Comparison of ENCODE assay signal across 9 mouse cellular contexts in the genomic region with DNA sequence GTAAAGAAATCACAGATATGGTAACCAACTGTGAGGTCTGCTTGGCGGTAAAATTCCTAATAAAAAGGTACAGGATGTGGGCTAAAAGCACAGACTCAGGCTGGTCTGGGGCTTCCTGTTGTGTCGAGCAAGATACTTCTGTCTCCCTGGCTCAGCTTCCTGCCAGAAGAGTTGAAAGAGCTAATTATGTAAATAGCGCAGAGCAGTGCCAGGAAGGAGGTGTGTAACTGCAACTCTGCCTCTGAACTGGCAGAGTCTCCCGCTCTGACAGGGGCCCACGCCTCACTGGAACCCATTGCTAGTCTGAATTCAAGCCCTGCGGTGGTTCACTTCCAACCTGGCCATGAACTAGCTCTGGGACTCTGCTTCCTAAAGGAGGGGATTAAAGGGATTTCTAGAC.
DNase-seq lines count a peak whose midpoint lies in the region; ATAC-seq and TF ChIP-seq lines count a peak whose summit lies in the region.
"Had no signal": no experiment of that assay in that cellular context is flagged by ENCODE, and none has a peak within 500 bp of the region (broad histone marks: within the 10 kb centered on the region; RNA-seq: fewer than 3 reads in every experiment).

No protein-coding gene starts in this region.

- no peak for DNase-seq in heart, postnatal 4 days
- peak; percentile 79 for DNase-seq in brain, adult 2 months (ENCODE audit: low read depth, low spot score)
- DNase-seq in thymus, adult 2 months = peak; percentile 35
- DNase-seq in spleen, postnatal 4 days (ENCODE audit: low spot score in 2 of 2) = no peak
- DNase-seq in adipocyte (ENCODE audit: low spot score) = no peak

- peaks cover 21% of the 10 kb centered on the region for H3K4me1 ChIP-seq in heart, embryonic 16.5 days (ENCODE audit: control insufficient read depth, insufficient read depth, low read length)
- H3K4me1 ChIP-seq in hindbrain, embryonic 15.5 days (replicated peaks) = peaks cover 47% of the 10 kb centered on the region
- peaks cover 15% of the 10 kb centered on the region for H3K4me1 ChIP-seq in lung, embryonic 16.5 days (replicated peaks; ENCODE audit: control insufficient read depth, insufficient read depth, low read length)
- peaks cover 11% of the 10 kb centered on the region for H3K4me1 ChIP-seq in thymus, adult 2 months (replicated peaks; ENCODE audit: control insufficient read depth, insufficient read depth, low read length)

- ATAC-seq in heart, embryonic 16.5 days (replicated peaks; ENCODE audit: extremely low read depth, insufficient read depth, low FRiP score) = peak; percentile 73
- peak; percentile 44; the same call in 1 of the 2 replicates for ATAC-seq in hindbrain, embryonic 15.5 days (ENCODE audit: low FRiP score, low read depth)
- peak; percentile 68 for ATAC-seq in lung, embryonic 16.5 days (ENCODE audit: low read depth)

- H3K27ac ChIP-seq in heart, embryonic 16.5 days (ENCODE audit: low read length) = no peak overlapping the region
- peak overlapping the region; percentile 25 for H3K27ac ChIP-seq in hindbrain, embryonic 15.5 days (replicated peaks)
- no peak overlapping the region for H3K27ac ChIP-seq in lung, embryonic 16.5 days (ENCODE audit: low read length)
- no peak overlapping the region; the same call in 1 of the 2 replicates for H3K27ac ChIP-seq in thymus, adult 2 months (ENCODE audit: control insufficient read depth, insufficient read depth, low read length)

- no peak overlapping the region for H3K4me2 ChIP-seq in heart, embryonic 16.5 days (ENCODE audit: low read depth, low read length)
- H3K4me2 ChIP-seq in hindbrain, embryonic 15.5 days = no peak overlapping the region
- no peak overlapping the region for H3K4me2 ChIP-seq in lung, embryonic 16.5 days (ENCODE audit: low read depth, low read length)

- H3K9ac ChIP-seq in heart, embryonic 16.5 days (ENCODE audit: low read length) = no peak overlapping the region
- H3K9ac ChIP-seq in hindbrain, embryonic 15.5 days = no peak overlapping the region
- H3K9ac ChIP-seq in lung, embryonic 16.5 days (ENCODE audit: low read length) = no peak overlapping the region

- H3K9me3 ChIP-seq in heart, embryonic 16.5 days (replicated peaks; ENCODE audit: control insufficient read depth, low read length) = no peaks in the 10 kb centered on the region
- no peaks in the 10 kb centered on the region for H3K9me3 ChIP-seq in hindbrain, embryonic 15.5 days
- H3K9me3 ChIP-seq in lung, embryonic 16.5 days (ENCODE audit: control insufficient read depth, low read length) = no peaks in the 10 kb centered on the region

- H3K36me3 ChIP-seq in heart, embryonic 16.5 days (ENCODE audit: control insufficient read depth, insufficient read depth) = no peaks in the 10 kb centered on the region
- no peaks in the 10 kb centered on the region for H3K36me3 ChIP-seq in hindbrain, embryonic 15.5 days
- H3K36me3 ChIP-seq in lung, embryonic 16.5 days (ENCODE audit: control insufficient read depth, insufficient read depth, low read length) = no peaks in the 10 kb centered on the region
- no peaks in the 10 kb centered on the region for H3K36me3 ChIP-seq in thymus, adult 2 months (ENCODE audit: control insufficient read depth, insufficient read depth, low read length)
- H3K36me3 ChIP-seq: G1E had no signal

- no peaks in the 10 kb centered on the region for H3K27me3 ChIP-seq in heart, embryonic 16.5 days (ENCODE audit: control insufficient read depth, insufficient read depth, low read length)
- no peaks in the 10 kb centered on the region for H3K27me3 ChIP-seq in hindbrain, embryonic 15.5 days
- H3K27me3 ChIP-seq in lung, embryonic 16.5 days (ENCODE audit: control insufficient read depth, insufficient read depth, low read depth, low read length) = no peaks in the 10 kb centered on the region
- H3K27me3 ChIP-seq in thymus, adult 2 months (ENCODE audit: control insufficient read depth, insufficient read depth, low read length) = no peaks in the 10 kb centered on the region

- H3K4me3 ChIP-seq in heart, embryonic 16.5 days (ENCODE audit: low read length) = no peak overlapping the region
- no peak overlapping the region for H3K4me3 ChIP-seq in hindbrain, embryonic 15.5 days
- H3K4me3 ChIP-seq in lung, embryonic 16.5 days (ENCODE audit: low read length) = no peak overlapping the region
- no peak overlapping the region for H3K4me3 ChIP-seq in thymus, adult 2 months (ENCODE audit: control insufficient read depth, insufficient read depth, low read length)

- WGBS in heart, embryonic 16.5 days = 29% methylated on average over 6 of the region's 6 CpGs
- WGBS in hindbrain, embryonic 15.5 days = 24% methylated on average over 6 of the region's 6 CpGs
- WGBS in lung, embryonic 16.5 days = 29% methylated on average over 6 of the region's 6 CpGs
- 3% methylated on average over 6 of the region's 6 CpGs for WGBS in thymus, adult 2 months

- no peak for TF ChIP-seq POLR2A in thymus, adult 2 months (IDR thresholded peaks at IDR 0.05; ENCODE audit: control insufficient read depth, extremely low read depth, insufficient read depth, low read length, poor library complexity)

- no peak for TF ChIP-seq CTCF in thymus, adult 2 months (IDR thresholded peaks at IDR 0.05; ENCODE audit: borderline replicate concordance, control insufficient read depth, extremely low read depth, insufficient read depth, low read length, poor library complexity)

Comparison
In these comparisons a context has a peak if more than half of its experiments do, and no peak if none do; other contexts are left out.
1. DNase-seq: peak in brain, adult 2 months (single experiment) and thymus, adult 2 months (single experiment); none in heart, postnatal 4 days (single experiment), spleen, postnatal 4 days (0 of 2) and adipocyte (single experiment).
2. Peak in every context shown above with its lines, with median percentiles within 50 percentile points of each other: ATAC-seq.